In genomic region chr19:41597170-41597894, GRCm38 (mm10) we compare ENCODE assay signal across 8 mouse cellular contexts. TPM values are rescaled to one million over a fixed set of nuclear protein-coding genes. Genes with fewer than 3 reads are reported as not detected.
DNase-seq lines count a peak whose midpoint lies in the region; ATAC-seq and TF ChIP-seq lines count a peak whose summit lies in the region.

No protein-coding gene starts in this region.

- no peaks in the 10 kb centered on the region for H3K36me3 ChIP-seq in liver, adult 2 months (ENCODE audit: control insufficient read depth, insufficient read depth, low read length)
- no peaks in the 10 kb centered on the region for H3K36me3 ChIP-seq in liver, embryonic 11.5 days (ENCODE audit: control insufficient read depth, insufficient read depth, low read length)
- H3K36me3 ChIP-seq in liver, embryonic 13.5 days = no peaks in the 10 kb centered on the region

- H3K4me3 ChIP-seq in liver, adult 2 months (ENCODE audit: insufficient read depth, low read depth, low read length) = no peak overlapping the region
- H3K4me3 ChIP-seq in liver, embryonic 11.5 days (ENCODE audit: low read depth, low read length) = no peak overlapping the region
- no peak overlapping the region for H3K4me3 ChIP-seq in liver, embryonic 13.5 days (replicated peaks)

- DNase-seq in liver, adult 2 months (ENCODE audit: extremely low read depth, low read depth, low spot score) = peak; percentile 79
- no peak for DNase-seq in liver, embryonic 11.5 days (ENCODE audit: low spot score)
- peak; percentile 86 for DNase-seq in adrenal gland, postnatal 25 days
- DNase-seq in liver, embryonic 13.5 days = no peak
- peak; percentile 31 for DNase-seq in ovary, postnatal 36 days (ENCODE audit: low spot score)
- DNase-seq in testis, postnatal 14 days (ENCODE audit: low spot score) = no peak
- no peak for DNase-seq in left cerebral cortex, postnatal 10 days (ENCODE audit: extremely low spot score in 1 of 2, low spot score in 2 of 2)

- H3K4me2 ChIP-seq in liver, embryonic 11.5 days = no peak overlapping the region
- no peak overlapping the region for H3K4me2 ChIP-seq in liver, embryonic 13.5 days

- WGBS in liver, adult 2 months = 50% methylated on average over 6 of the region's 6 CpGs
- 68% methylated on average over 6 of the region's 6 CpGs for WGBS in liver, embryonic 11.5 days
- 57% methylated on average over 6 of the region's 6 CpGs for WGBS in liver, embryonic 13.5 days (ENCODE audit: insufficient replicate concordance)

- H3K27me3 ChIP-seq in liver, adult 2 months (ENCODE audit: control insufficient read depth, insufficient read depth, low read length) = no peaks in the 10 kb centered on the region
- no peaks in the 10 kb centered on the region for H3K27me3 ChIP-seq in liver, embryonic 11.5 days (replicated peaks; ENCODE audit: control insufficient read depth, insufficient read depth, low read length)
- no peaks in the 10 kb centered on the region for H3K27me3 ChIP-seq in liver, embryonic 13.5 days

- no peak overlapping the region for H3K9ac ChIP-seq in liver, adult 2 months (ENCODE audit: low read depth, low read length)
- no peak overlapping the region for H3K9ac ChIP-seq in liver, embryonic 11.5 days (ENCODE audit: low read depth, low read length)
- no peak overlapping the region for H3K9ac ChIP-seq in liver, embryonic 13.5 days

- ATAC-seq in liver, embryonic 11.5 days (replicated peaks; ENCODE audit: low FRiP score) = no peak
- 0 out of 2 replicates have a peak, but pooled peaks have one; percentile 23 for ATAC-seq in liver, embryonic 13.5 days (ENCODE audit: low read depth)
- no peak for ATAC-seq in megakaryocyte-erythroid progenitor cell, adult 5-6 weeks (replicated peaks; ENCODE audit: low FRiP score, low TSS enrichment, poor library complexity, severe bottlenecking)

- no peaks in the 10 kb centered on the region for H3K9me3 ChIP-seq in liver, embryonic 11.5 days (ENCODE audit: control insufficient read depth, low read length)
- H3K9me3 ChIP-seq in liver, embryonic 13.5 days (replicated peaks) = no peaks in the 10 kb centered on the region

- H3K27ac ChIP-seq in liver, adult 2 months (replicated peaks; ENCODE audit: insufficient read depth, low read depth, low read length) = no peak overlapping the region
- H3K27ac ChIP-seq in liver, embryonic 11.5 days (ENCODE audit: low read depth, low read length) = no peak overlapping the region
- no peak overlapping the region for H3K27ac ChIP-seq in liver, embryonic 13.5 days

- H3K4me1 ChIP-seq in liver, adult 2 months (ENCODE audit: control insufficient read depth, insufficient read depth, low read length) = peaks cover 2% of the 10 kb centered on the region; the same call in 1 of the 2 replicates
- no peaks in the 10 kb centered on the region for H3K4me1 ChIP-seq in liver, embryonic 11.5 days (replicated peaks; ENCODE audit: control insufficient read depth, insufficient read depth, low read length)
- H3K4me1 ChIP-seq in liver, embryonic 13.5 days (replicated peaks) = no peaks in the 10 kb centered on the region

- intact Hi-C loops in left cerebral cortex, postnatal 10 days (cut with DNase I) = no loop called here

- no peaks in the 10 kb centered on the region for H3K79me2 ChIP-seq in liver, adult 2 months (ENCODE audit: control insufficient read depth, insufficient read depth, low read length)

- no peak for TF ChIP-seq POLR2A in liver, adult 2 months (IDR thresholded peaks at IDR 0.05; ENCODE audit: extremely low read depth, insufficient read depth, low read length)

- no peak for TF ChIP-seq CTCF in liver, adult 2 months (IDR thresholded peaks at IDR 0.05; ENCODE audit: low read depth, low read length)

RNA-seq across cellular contexts. Expression of gene Gm340, which starts 15.2 kb away (rescaled TPM):
- 3.0 and 3.4 TPM in 2 replicates for total RNA-seq in liver, adult 2 months (2014; rRNA removed)
- 0.51 and 0.69 TPM in 2 replicates for polyA plus RNA-seq in liver, adult 2 months (2012; rRNA removed)
- 3.4 and 4.1 TPM in 2 replicates for polyA plus RNA-seq in liver, embryonic 11.5 days (2014; fragmentation: Nextera tagmentation; extraction: Ambion mirVana)
- total RNA-seq in adrenal gland, postnatal 25 days (2021) = 14.9 and 17.7 TPM in 2 replicates
- polyA plus RNA-seq in liver, embryonic 13.5 days (2015; fragmentation: Nextera tagmentation; extraction: Ambion mirVana) = 1.3 and 1.4 TPM in 2 replicates
- 13.1 and 22.3 TPM in 2 replicates for total RNA-seq in megakaryocyte-erythroid progenitor cell, adult 5-6 weeks (2014; fragmentation: Nextera tagmentation)
- total RNA-seq in megakaryocyte-erythroid progenitor cell, adult 5-6 weeks (2017) = 9.3 and 11.7 TPM in 2 replicates
- total RNA-seq in left cerebral cortex, postnatal 10 days (2021) = 10 to 100 TPM in 1 of 2 experiments, 1 to 10 TPM in 1; 9.8 to 10.8 TPM

Comparison
In these comparisons a context has a peak if more than half of its experiments do, and no peak if none do; other contexts are left out.
1. DNase-seq: peak in liver, adult 2 months (single experiment), adrenal gland, postnatal 25 days (single experiment) and ovary, postnatal 36 days (single experiment); none in liver, embryonic 11.5 days (single experiment), liver, embryonic 13.5 days (single experiment), testis, postnatal 14 days (single experiment) and left cerebral cortex, postnatal 10 days (0 of 2).